Mouse (Mus musculus): ENCODE results near the gene Cpt2.

The Cpt2 gene

GRCm38 (mm10) chr4:107920336-107920735 is 3.1 kb downstream of the Cpt2 start:
- DNase-seq: no peak

DNA sequence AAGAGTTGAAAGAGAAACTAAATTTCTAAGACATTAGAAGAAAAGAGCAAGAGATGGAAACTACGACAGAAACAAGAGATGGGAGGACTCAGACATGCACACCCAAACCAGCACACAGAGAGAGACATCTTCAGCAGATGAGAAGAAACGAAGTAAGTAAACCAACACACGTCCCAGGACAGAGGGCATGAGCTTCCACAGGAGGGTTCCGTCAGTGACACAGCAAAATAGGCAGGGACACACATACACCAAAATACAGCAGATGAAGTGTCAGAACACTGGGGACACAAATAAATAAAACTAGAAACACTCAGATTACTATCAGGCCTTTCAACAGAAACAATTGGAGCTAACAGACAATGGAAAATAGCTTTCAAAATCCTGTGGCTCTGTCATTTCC is 13.4 kb downstream of the Cpt2 start:
- DNase-seq: no peak

DNA sequence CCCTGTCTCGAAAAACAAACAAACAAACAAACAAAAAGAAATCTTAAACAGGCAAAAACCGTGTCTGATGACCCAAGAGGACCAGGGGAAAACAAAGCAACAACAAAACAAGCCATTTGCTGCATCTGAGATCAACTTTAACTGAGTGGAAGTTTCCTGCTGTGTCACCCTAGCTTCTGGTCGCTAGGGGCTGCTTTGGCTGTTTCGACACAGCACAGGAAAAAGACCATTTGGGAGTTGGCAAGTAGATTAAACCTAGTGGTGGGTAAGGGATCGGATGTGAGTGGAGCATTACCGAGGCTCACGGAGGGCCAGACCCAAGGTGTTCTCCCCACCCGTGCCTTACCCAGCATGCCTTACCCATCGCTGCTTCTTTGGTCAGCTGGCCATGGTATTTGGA is 16.8 kb downstream of the Cpt2 start:
- DNase-seq: no peak

GRCm38 (mm10) chr4:107904252-107904651 is 19.2 kb downstream of the Cpt2 start:
- DNase-seq: no peak

DNA sequence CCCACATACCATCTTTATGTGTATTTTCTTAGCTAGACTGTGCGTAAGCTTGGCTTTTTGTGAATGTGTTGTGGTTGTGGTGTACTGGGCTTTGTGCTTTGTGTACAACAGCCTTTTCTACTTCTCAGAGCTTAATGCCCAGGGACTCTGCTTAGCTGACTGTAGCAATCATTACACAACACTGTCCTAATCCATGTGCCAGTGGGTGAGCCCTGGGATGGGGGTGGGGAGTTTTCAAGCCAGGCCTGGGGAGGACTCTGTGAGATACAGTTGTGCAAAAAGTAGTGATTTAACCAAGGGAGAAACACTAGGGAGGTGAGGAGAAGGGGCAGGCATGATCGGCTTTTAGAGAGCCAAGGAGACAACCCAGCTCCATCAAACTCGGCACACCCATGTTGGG is 23.2 kb downstream of the Cpt2 start:
- DNase-seq: no peak

GRCm38 (mm10) chr4:107899211-107899927 is 24.0 kb downstream of the Cpt2 start:
- DNase-seq: no peak

DNA sequence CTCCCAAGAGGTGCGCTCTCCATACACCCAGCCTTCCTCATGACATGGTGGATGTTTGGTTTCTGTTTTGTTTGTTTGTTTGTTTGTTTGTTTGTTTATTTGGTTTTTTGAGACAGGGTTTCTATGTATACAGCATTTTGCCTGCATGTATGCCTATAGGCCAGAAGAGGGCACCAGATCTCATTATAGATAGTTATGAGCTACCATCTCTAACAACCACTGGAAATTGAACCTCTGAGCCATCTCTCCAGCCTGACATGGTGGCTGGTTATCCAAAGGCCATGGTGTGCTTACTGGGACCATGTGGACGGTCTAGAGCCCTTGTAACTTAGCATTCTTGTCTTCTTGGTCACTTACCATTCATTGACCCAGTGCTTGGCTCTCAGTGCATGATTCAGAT is 30.7 kb downstream of the Cpt2 start:
- no peak for DNase-seq

- peak; percentile 93 to 95 for DNase-seq
These were observed 33.5 kb downstream of the Cpt2 start, which contains the start of gene 0610037L13Rik for GRCm38 (mm10) chr4:107889731-107890432. Gene 0610037L13Rik (plus strand): TSS chr4:107889813.

GRCm38 (mm10) chr4:107889385-107889730 is 34.1 kb downstream of the Cpt2 start:
- no peak for DNase-seq

- DNase-seq: no peak
These were observed 37.0 kb downstream of the Cpt2 start for GRCm38 (mm10) chr4:107886371-107886770.

GRCm38 (mm10) chr4:107881631-107882030 is 41.8 kb downstream of the Cpt2 start:
- no peak for DNase-seq

DNA sequence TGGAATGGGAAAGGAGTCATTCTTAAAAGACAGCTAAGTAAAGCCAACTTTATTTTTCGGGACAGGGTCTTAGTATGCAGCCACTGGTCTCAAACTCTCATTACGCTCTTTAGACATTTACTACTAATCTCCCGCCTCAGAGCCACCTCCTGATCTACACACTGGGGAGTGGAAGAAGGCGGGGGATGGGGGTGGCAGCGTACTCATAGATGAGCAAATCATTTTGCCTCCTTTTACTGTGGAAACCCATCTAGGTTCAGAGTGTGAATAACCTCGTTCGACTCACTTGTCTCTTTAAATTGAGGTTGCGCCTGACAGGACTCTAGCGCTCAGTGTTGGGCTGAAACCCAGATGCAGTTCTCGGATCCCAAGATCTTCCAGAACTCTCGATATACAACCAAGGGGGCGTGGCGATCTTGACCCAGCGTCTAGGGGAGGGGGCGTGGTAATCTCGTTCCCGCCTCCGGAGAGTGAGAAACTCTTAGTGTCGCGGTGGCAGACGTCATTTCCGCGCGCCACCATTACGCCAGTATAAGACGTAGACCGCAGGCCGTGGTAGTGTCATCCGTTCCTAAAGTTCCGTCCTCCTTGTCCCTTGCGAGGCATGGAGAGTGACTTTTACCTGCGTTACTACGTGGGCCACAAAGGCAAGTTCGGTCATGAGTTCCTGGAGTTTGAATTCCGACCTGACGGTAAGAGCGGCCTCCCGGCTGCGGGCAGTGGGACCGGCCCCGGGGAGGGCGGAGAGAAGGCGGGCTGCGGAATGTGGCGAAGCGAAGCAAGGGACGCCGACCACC is 44.0 kb downstream of the Cpt2 start, which contains the start of gene Magoh:
TSS of gene Magoh (plus strand) at position 502 of the 797 bp plus-strand sequence.
- peak; percentile 96 for DNase-seq

DNA sequence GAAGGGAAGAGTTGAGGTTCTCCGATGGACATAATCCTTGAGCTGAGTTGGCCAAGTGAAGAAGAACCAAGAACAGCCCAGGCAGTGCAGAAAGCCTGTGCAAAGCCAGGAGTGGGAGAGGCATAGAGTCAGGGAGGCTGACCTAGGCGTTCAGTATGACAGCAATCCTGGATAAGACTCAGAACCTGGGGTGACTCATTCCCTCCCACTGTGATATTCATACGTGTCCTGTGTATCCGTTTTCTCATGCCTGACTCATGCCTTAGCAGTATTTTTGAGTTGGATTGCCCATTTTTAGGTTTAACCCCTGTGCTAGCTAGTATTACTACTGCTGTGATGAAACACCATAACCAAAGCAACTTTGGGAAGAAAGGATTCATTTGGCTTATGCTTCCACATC is 58.5 kb downstream of the Cpt2 start:
- DNase-seq: no peak

DNA sequence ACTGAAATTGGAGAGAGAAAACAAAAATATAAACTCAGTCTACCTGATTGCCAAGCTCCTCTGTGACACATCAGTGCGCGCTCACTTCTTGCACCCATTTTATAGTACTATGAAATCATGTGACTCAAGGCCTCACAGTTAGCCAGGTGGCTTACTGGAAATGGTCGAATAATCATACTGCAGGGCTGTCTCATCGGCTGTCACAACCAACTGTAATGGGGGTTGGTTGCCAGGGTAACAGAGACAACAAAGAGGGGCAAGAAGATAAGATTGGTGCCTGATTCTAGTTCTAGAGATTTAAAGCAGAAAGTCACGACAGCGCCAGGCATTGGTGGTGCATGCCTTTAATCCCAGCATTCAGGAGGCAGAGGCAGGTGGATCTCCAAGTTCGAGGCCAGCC is 64.4 kb downstream of the Cpt2 start:
- no peak for DNase-seq

GRCm38 (mm10) chr4:107856958-107857686 is 66.3 kb downstream of the Cpt2 start:
- peak; percentile 50 to 61 for DNase-seq
